Mouse (Mus musculus) megakaryocyte-erythroid progenitor cell, adult 5 weeks (primary cell): ENCODE results near the gene Ccnd3. TPM values are rescaled to one million over a fixed set of nuclear protein-coding genes. Genes with fewer than 3 reads are reported as not detected.

Experiments used
- polyA plus RNA-seq: library from polyadenylated mRNA; stranded (reverse); fragments of >175 nt; gene quantifications from 2 replicates; pipeline ENCODE4 v1.2.3, GENCODE M21; 2012

The Ccnd3 gene
- 344 and 360 TPM in 2 replicates for polyA plus RNA-seq

DNA sequence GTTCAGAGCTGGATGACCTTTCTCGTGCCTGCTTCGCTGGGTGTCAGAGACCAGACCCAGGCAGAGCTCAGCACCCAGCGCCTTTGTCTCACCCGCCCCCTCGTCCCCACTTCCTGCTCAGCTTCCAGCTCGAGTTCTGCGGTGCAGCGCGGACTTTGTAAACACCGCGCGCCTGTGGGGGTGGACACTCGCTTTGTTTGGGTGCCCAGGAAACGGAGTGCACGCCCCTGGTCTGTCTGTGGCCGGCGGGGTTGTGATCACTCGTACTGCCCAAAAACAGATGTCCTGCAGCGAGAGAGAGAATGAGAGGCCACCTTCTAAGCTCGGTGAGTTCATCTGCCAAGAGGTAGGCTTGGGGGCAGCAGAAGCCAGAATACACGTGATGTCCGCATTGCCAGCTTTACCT is at the start of gene Ccnd3:
Gene Ccnd3 (plus strand): TSS at position 111 of the 406 bp plus-strand sequence.

GRCm38 (mm10) chr17:47501946-47502706 is 2.7 kb upstream of the Ccnd3 start, which contains the start of gene Taf8:
Gene Taf8, minus strand, starts transcription at chr17:47502292.

GRCm38 (mm10) chr17:47610849-47611660 is 106.2 kb downstream of the Ccnd3 start, which contains the start of the genes Bysl, Med20 and Gm20517:
Gene Bysl, minus strand, starts transcription at chr17:47611492.
Gene Med20, plus strand, starts transcription at chr17:47611582.
Gene Gm20517, plus strand, starts transcription at chr17:47611589.

GRCm38 (mm10) chr17:47630678-47631065 is 125.8 kb downstream of the Ccnd3 start, which contains the start of gene Usp49:
Gene Usp49, plus strand, starts transcription at chr17:47630690.

Other genes starting within 250 kb of the Ccnd3 start
- gene Mrps10, start 136.2 kb upstream of the Ccnd3 start, polyA plus RNA-seq = 30.4 and 30.5 TPM in 2 replicates
- 0.86 and 1.9 TPM in 2 replicates for gene Guca1b, start 119.7 kb upstream of the Ccnd3 start, polyA plus RNA-seq
- 15.7 and 18.2 TPM in 2 replicates for gene Guca1a, start 104.5 kb upstream of the Ccnd3 start, polyA plus RNA-seq
- gene AI661453, start 68.4 kb upstream of the Ccnd3 start, polyA plus RNA-seq = 7.4 and 7.5 TPM in 2 replicates
- 0.17 and 0.33 TPM in 2 replicates for gene 1700001C19Rik, start 67.7 kb upstream of the Ccnd3 start, polyA plus RNA-seq
- gene Taf8, start 2.8 kb upstream of the Ccnd3 start, polyA plus RNA-seq = 22.9 and 25.8 TPM in 2 replicates
- 39.7 and 42.3 TPM in 2 replicates for gene Bysl, start 106.4 kb downstream of the Ccnd3 start, polyA plus RNA-seq
- gene Med20, start 106.5 kb downstream of the Ccnd3 start, polyA plus RNA-seq = 4.4 and 4.6 TPM in 2 replicates
- 0.06 TPM in 1 of 2 replicates, not detected in the other for gene Gm20517, start 106.5 kb downstream of the Ccnd3 start, polyA plus RNA-seq
- gene Usp49, start 125.6 kb downstream of the Ccnd3 start, polyA plus RNA-seq = 12.5 and 13.5 TPM in 2 replicates
- 265 and 272 TPM in 2 replicates for gene Tomm6, start 183.3 kb downstream of the Ccnd3 start, polyA plus RNA-seq
- gene Frs3, start 184.0 kb downstream of the Ccnd3 start, polyA plus RNA-seq = 3.2 and 4.0 TPM in 2 replicates
- 0.04 and 0.32 TPM in 2 replicates for gene Gm21981, start 189.4 kb downstream of the Ccnd3 start, polyA plus RNA-seq
- gene Prickle4, start 189.7 kb downstream of the Ccnd3 start, polyA plus RNA-seq = 5.1 and 5.2 TPM in 2 replicates
- gene Pgc, start 221.8 kb downstream of the Ccnd3 start, polyA plus RNA-seq = not detected in 2 replicates
- gene Tfeb, start 232.0 kb downstream of the Ccnd3 start, polyA plus RNA-seq = 47.8 and 63.1 TPM in 2 replicates